Mouse (Mus musculus) heart, adult 2 months (tissue): ENCODE measurements around the gene Ube2z.

ENCODE experiments used
- CTCF ChIP-seq: fragments of 200-600 bp; IDR thresholded peaks from 2 replicates; pipeline ENCODE4 v1.8.1; 2022; ENCODE audit warnings: antibody characterized with exemption, mild to moderate bottlenecking, moderate library complexity
- EP300 ChIP-seq: fragments of 200-500 bp; IDR thresholded peaks from 2 replicates; pipeline ENCODE4 v1.6.1; 2011; ENCODE audit warnings: low read depth, low read length, control low read depth; ENCODE audit not compliant: insufficient read depth
- POLR2A ChIP-seq: fragments of 200-500 bp; IDR thresholded peaks from 2 replicates; pipeline ENCODE4 v1.6.1; 2011; ENCODE audit warnings: mild to moderate bottlenecking, low read depth, low read length, control low read depth; ENCODE audit not compliant: insufficient read depth

GRCm38 (mm10) chr11:96082682-96083081, 17.5 kb upstream of the Ube2z start:
- TF ChIP-seq POLR2A (no peak), CTCF (no peak), EP300 (no peak)
